In the genomic region with DNA sequence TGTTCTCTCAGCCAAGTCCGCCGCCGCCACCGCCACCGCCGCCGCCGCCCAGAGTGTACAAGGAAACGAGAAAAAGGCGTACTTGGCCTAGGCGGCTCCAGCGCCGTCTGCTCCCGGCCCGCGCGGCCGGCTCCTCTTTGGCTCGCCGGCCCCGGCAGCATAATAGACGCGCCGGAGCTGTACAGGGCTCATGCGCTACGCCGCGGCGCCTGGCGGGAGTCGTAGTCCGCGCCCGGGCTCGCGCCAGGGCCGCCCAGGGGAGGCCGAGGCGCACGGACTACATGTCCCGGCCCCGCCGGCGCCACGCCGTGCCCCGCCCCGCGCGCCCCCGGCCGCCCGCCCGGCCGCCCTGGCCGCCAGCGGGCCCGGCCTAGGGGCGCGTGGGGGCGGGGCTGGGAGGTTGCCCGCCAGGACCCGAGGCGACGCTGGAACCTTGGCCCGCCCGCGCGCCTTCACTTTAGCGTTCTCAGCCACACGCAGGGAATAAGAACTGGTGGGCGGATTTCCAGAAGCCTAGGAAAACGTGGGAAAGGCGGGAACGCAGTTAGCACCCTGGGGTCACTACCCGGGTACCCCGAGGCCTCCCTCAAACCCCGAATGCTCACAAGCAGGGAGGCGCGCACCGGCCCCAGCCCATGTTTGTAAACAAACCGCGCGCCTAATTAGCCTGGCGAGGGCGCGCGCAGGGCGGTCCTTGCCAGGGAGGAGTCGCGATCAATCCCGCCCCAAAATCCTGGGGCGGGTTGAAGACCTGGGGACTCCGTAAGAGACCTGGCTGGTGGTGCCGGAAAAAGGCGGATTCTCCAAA, we compare ENCODE assay signal across 1 mouse cellular context.
A peak's percentile ranks its signal among the peaks of the same experiment; 100 is the strongest.
TF ChIP-seq lines count a peak whose summit lies in the region.

No protein-coding gene starts in this region.

TF ChIP-seq in CH12.LX, 34 proteins besides CTCF, POLR2A, EP300 and RAD21:
- TF ChIP-seq CHD1 (IDR thresholded peaks at IDR 0.05; ENCODE audit: low read depth, low read length) (no peak), NRF1 (IDR thresholded peaks at IDR 0.05; ENCODE audit: low read depth, low read length) (peak; percentile 79), CHD2 (IDR thresholded peaks at IDR 0.05; ENCODE audit: low read length) (no peak), KAT2A (IDR thresholded peaks at IDR 0.05; ENCODE audit: insufficient replicate concordance, low read length) (peak; percentile 76; the same call in 1 of the 2 replicates), MXI1 (IDR thresholded peaks at IDR 0.05; ENCODE audit: low read depth, low read length) (no peak; the same call in 1 of the 2 replicates), MEF2A (IDR thresholded peaks at IDR 0.05; ENCODE audit: borderline replicate concordance, low read depth, low read length) (no peak), HCFC1 (IDR thresholded peaks at IDR 0.05; ENCODE audit: low read depth, low read length) (peak; percentile 86), PAX5 (IDR thresholded peaks at IDR 0.05; ENCODE audit: low read length) (no peak), GABPA (IDR thresholded peaks at IDR 0.05; ENCODE audit: insufficient replicate concordance, low read depth, low read length) (peak; percentile 23; the same call in 1 of the 2 replicates), ETS1 (conservative IDR thresholded peaks at IDR 0.05; ENCODE audit: low read depth, low read length) (no peak), MAX (IDR thresholded peaks at IDR 0.05; ENCODE audit: low read length) (no peak), IRF4 (IDR thresholded peaks at IDR 0.05; ENCODE audit: low read depth, low read length) (peak; percentile 22; the same call in 1 of the 2 replicates), UBTF (IDR thresholded peaks at IDR 0.05; ENCODE audit: low read depth, low read length) (no peak), NELFE (IDR thresholded peaks at IDR 0.05; ENCODE audit: low read depth, low read length) (peak; percentile 83), MAFK (IDR thresholded peaks at IDR 0.05; ENCODE audit: insufficient replicate concordance, low read length) (no peak), ZNF384 (IDR thresholded peaks at IDR 0.05; ENCODE audit: low read depth, low read length) (no peak), ZMIZ1 (IDR thresholded peaks at IDR 0.05; ENCODE audit: low read depth, low read length) (peak; percentile 56; the same call in 1 of the 2 replicates), TCF12 (IDR thresholded peaks at IDR 0.05; ENCODE audit: low read depth, low read length) (peak; percentile 58; the same call in 1 of the 2 replicates), SIN3A (IDR thresholded peaks at IDR 0.05; ENCODE audit: low read length) (peak; percentile 59; the same call in 1 of the 2 replicates)
